Mouse (Mus musculus): ENCODE measurements around the gene Tex14.
"Not testable (repeated sequence)": the region's sequence is repeated elsewhere in the genome, so short reads cannot be mapped to it uniquely, and the experiment has no call there.

Gene Tex14

DNA sequence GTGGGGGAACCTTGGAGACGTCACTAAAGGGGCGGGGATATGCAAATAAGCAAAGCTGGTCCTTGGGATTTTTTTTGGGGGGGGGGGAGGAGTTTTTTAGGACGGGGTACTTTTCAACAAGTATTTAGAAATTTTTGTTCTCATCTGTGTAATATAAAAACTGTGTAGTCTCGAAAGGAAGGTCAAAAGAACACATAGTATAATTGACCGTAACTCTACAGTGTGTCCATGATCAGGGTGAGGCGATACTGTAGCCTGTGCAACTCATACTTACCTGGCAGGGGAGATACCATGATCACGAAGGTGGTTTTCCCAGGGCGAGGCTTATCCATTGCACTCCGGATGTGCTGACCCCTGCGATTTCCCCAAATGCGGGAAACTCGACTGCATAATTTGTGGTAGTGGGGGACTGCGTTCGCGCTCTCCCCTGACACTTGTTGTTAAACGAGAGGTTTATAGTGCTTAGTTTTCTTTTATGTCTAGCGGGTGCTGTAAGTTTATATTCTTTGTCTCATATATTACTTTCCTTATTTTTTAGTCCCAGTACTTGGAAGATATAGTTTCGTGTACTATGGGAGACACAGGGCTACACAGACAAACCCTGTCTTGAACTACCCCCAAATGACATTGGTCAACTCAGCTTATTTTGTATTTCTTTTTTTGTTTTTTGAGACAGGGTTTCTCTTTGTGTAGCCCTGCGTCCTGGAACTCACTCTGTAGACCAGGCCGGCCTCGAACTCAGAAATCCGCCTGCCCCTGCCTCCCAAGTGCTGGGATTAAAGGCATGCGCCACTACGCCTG lies 21.8 kb downstream of the Tex14 start:
- DNase-seq (ENCODE audit: low spot score in 2 of 2), result peak; percentile 77

DNA sequence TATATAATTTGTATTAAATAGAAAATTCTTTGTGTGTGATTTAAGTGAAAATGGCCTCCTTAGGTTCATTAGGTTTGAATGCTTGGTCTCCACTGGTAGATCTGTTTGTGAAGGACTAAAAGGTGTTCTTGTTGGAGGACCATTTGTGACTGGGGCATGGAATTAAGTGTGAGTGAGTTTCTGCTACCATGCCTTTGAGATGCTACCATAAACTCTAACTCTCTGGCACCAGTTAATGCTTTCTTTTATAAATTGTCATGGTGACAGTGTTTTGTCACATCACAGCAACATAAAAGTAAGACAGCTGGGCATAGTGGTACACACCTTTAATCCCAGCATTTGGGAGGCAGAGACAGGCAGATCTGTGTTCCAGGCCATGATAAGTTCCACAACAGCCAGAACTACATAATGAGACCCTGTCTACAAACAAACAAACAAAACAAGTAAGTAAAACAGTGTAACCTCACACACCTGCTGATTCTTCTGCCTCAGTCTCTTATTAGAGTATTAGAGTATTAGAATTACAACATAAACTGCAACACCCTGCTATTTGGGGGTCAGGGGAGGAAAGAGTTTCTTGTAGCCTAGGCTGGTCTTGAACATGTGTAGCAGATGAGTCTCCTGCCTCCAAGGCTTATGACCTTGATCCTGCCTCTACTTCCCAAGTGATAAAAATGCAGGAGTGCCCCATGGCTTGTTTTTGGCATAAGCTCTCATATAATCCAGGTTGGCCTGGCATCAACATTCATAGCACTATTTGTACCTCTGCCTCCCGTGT lies 22.6 kb downstream of the Tex14 start:
- DNase-seq (ENCODE audit: low spot score in 2 of 2), result no peak

DNA sequence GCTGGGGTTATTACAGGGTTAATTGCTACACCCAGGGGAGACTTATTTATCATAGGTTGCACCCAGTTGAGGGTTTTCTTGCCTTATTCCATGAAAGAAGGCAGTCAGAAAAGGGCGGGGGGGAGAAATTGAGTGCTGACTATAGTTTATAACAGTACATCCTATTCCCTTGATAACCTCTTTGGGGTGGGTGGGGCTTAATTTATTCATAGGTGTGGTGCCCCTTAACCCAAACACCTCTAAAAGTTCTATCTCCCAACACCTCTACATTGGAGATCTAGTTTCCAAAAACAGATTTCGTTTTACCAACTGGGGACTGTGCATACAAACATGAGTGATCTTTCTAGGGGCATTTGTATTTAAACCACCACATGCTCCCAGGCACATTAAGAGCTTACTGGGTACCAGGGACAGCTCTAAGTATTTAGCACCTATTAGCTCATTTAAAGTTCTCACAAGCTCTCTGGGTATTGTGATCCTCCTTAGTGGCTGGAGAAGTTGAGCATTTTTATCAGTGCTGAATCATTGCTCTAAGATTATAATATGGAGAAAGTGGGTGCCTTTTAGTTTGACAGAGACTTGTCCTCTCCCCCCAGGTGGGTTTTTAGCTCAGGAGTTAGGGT lies 23.3 kb downstream of the Tex14 start:
- no peak for DNase-seq (ENCODE audit: low spot score in 2 of 2)

DNA sequence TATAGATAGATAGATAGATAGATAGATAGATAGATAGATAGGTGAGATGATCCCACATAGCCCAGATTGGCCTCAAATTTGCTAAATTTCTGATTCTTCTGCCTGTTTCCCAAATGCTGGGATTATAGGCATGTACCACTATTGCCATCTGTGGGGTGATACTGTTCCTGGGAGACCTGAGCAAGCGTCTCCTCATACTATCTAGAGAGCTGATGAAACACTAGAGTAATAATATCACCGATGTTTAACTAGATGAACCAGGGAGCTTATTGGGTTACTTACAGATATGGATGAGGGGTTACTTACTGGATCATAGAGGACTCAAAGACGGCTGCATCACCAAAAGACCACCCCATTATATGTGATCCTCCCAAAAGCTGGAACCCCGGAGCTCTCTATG lies 24.5 kb downstream of the Tex14 start:
- no peak for DNase-seq (ENCODE audit: low spot score in 2 of 2)

DNA sequence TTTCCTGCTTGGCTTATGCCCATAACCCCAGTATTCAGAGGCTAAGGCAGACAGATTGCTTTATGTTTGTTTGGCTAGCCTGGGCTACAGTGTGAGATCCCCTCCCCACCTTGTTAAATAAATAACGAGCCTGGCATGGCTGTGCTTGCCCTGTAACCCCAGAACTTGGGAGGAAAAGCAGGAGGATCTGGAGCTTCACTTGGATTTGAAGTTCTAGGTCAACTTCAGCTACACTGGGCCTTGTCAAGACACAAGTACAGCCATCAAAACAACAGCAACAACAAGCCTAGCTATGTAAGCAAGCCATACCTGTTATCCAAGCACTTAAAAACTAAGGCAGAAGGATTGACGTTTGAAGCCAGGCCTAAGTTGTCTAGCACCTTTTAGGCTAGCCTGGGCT lies 25.5 kb downstream of the Tex14 start:
- DNase-seq (ENCODE audit: low spot score in 2 of 2), result no peak

DNA sequence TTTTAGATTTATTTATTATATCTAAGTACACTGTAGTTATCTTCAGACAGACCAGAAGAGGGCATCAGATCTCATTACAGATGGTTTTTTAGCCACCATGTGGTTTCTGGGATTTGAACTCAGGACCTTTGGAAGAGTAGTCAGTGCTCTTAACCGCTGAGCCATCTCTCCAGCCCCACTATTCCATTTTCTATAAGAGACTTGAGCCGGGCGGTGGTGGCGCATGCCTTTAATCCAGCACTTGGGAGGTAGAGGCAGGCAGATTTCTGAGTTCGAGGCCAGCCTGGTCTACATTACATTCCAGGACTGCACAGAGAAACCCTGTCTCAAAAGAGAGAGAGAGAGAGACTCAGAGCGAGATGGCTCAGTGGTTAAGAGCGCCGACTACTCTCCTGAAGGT lies 26.9 kb downstream of the Tex14 start:
- DNase-seq (ENCODE audit: low spot score in 2 of 2), result not testable (repeated sequence)

DNA sequence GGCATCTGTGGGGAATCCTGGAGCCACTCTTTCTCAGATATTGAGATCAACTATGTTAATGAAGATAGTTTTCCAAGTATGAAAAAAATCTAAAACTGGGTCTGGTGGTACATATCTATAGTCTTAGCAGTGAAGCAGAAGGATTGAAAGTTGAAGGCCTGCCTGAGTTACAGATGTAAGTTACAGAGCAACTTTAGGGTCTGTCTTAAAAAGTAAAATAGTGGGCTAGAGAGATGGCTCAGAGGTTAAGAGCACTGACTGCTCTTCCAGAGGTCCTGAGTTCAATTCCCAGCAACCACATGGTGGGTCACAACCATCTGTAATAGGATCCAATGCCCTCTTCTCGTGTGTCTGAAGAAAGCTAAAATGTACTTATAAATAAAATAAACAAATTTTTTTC lies 27.6 kb downstream of the Tex14 start:
- no peak for DNase-seq (ENCODE audit: low spot score in 2 of 2)

DNA sequence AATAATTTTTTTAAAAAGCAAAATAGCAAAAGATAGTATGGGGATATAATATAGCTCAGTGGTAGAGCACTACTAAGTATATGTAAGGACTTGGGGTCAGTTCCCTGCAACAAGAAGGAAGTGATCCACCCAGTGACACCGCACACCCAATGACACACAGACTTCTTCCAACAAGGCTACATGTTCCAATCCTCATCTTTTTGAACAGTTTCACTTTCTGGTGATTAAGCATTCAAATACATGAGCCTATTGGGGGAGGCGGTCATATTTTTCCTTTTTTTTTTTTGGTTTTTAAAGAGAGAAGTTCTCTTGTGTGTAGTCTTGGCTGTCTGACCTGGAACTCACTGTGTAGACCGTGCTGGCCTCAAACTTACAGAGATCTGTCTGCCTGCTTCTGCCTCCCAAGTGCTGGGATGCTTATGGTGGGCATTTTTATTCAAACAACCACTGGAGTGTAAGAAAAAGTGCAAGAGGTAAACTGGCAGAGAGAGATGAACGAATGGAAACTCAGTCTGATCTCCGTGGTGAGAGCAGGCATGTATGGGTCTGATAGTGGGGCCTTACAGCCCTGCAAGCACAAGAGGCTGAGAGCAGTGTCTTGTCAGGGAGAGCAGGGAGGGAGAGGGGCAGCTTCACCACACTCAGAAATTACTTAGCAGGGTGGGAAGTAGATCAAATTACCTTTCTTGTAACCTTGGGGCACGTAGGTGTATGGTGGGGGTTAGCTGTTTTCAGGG lies 28.2 kb downstream of the Tex14 start:
- DNase-seq (ENCODE audit: low spot score in 2 of 2), result no peak

DNA sequence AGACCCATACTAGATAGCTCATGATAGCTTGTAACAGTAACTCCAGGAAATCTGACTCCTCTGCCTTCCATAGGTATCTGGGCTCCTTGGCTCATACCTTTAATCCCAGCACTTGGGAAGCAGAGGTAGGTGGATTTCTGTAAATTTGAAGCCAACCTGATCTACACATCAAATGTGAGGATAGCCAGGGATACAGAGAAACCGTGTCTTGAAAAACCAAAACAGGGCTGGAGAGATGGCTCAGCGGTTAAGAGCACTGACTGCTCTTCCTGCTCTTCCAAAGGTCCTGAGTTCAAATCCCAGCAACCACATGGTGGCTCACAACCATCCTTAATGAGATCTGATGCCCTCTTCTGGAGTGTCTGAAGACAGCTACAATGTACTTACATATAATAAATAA lies 30.2 kb downstream of the Tex14 start:
- not testable (repeated sequence) for DNase-seq (ENCODE audit: low spot score in 2 of 2)

DNA sequence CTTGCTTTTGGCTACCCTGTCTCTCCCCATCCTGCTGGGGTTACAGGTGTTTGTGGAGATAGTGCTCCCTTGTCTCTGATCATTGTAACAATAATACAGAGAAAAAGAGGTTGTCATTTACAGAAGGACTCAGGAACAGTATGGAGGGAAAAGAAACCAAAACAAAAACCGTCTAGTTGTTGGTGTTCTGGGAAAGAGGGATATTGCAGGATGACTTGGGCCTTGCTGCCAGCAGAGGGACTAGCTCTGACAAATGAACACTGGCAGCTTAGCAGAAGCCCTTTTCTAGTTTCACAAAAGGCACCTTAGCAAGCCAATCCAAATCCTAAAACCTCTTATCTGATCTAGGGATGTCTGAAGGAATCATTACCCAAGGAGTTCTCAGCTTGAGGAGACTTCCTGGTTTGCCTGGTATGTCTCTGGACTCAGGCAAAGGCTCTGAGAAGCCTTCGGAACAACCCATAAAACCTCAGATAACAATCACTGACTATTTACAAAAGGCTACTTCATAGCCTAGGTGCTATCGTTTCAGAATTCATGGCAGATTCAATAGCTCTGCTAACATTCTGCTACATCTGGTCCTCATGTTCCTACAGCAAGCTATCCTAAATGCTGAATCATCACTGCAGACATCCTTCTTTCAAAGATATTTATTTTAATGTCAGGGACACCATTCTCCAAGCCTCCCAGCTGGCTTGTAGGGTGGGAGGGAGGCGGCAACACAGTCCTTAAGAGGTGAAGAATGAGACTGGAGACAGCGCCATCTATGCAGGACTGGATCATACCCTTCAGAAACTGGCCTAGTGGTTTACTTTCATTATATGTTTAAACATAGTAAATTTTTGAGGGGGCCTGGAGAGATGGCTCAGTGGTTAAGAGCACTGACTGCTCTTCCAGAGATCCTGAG lies 31.7 kb downstream of the Tex14 start:
- no peak for DNase-seq (ENCODE audit: low spot score in 2 of 2)

DNA sequence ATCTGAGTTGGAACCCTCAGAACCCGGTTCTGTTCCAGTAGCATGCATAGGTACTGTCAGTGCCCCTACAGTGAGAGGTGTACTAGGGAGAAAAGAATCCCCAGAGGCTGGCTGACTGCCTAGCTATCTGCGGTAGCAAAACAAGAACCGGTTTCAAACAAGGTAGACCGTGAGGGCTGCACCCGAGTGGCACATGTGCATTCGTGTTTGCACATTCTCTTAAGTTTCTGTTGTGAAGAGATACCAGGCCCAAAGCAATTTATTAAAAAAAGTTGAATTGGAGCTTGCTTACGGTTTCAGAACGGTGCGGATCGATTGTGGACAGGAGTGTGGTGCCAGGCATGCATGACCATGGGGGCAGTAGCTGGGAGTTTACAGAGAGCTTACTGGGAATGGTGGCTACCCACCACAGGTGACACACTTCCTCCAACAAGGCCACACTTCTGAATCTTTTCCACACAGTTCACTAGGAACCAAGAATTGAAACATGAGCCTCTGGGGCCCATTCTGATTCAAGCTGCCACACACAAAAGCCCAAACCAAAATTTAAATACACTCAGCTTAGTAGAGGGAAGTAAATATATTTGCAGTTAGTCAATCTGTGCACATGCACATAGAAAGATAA lies 35.0 kb downstream of the Tex14 start:
- DNase-seq (ENCODE audit: low spot score in 2 of 2), result no peak

DNA sequence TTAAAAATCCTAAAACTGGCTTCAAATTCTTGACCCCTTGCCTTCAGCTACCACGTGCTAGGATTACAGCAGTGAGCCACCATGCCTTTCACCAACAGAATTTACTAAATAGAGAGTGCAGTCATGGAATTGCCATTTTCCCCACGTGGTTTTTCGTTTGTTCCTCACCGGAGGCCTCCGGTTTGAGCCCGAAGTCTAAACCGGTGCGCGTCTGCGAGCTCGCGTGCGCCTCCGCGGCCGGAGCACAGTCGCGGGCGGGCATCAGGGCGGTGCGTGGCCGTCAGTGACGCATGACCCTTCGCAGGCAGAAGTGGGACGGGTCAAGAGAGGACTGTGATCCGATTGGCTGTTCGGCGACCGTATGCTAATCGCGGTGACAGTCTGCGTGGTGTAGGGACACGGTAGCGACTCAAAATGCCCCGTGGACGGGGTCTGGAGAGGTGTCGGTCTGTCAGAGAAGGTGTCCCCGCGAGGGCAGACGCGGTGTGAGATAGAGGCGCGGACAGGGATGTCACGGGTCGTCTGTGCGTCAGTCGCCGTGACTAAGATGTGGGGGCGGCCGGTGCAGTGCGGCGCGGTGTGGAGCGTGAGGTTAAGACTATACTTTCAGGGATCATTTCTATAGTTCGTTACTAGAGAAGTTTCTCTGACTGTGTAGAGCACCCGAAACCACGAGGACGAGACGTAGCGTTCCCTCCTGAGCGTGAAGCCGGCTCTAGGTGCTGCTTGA lies 37.9 kb downstream of the Tex14 start:
- peak; percentile 69 to 75 for DNase-seq (ENCODE audit: low spot score in 2 of 2)

DNA sequence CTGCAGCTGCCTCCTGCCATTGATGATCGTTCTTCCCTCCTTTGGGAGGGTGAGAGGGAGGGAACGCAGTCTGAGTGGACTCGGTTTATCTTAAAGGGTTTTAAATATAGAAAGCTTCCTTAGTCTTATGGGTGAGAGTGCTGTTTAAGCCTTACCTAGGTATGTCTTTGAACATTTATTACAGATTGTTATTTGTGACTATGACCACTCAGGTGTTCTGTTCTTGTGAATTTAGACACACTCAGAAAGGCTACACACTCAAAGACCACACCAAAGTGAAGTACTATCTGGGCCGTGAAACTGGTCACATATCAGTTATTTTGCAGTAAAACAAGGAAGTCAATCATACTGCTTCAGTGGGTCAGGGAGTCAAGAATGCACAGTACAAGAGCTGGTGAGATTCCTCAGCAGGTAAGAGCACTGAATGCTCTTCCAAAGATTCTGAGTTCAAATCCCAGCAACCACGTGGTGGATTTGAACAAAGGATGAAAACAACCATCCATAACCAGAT lies 38.6 kb downstream of the Tex14 start:
- DNase-seq (ENCODE audit: low spot score in 2 of 2), result peak in 1 of 2 experiments; percentile 30

DNA sequence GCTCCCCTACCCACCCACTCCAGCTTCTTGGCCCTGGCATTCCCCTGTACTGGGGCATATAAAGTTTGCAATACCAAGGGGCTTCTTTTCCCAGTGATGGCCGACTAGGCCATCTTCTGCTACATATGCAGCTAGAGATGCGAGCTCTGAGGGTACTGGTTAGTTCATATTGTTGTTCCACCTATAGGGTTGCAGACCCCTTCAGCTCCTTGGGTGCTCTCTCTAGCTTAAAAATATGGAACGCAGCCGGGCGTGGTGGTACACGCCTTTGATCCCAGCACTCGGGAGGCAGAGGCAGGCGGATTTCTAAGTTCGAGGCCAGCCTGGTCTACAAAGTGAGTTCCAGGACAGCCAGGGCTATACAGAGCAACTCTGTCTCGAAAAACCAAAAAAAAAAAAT lies 39.2 kb downstream of the Tex14 start:
- DNase-seq (ENCODE audit: low spot score in 2 of 2), result not testable (repeated sequence)

DNA sequence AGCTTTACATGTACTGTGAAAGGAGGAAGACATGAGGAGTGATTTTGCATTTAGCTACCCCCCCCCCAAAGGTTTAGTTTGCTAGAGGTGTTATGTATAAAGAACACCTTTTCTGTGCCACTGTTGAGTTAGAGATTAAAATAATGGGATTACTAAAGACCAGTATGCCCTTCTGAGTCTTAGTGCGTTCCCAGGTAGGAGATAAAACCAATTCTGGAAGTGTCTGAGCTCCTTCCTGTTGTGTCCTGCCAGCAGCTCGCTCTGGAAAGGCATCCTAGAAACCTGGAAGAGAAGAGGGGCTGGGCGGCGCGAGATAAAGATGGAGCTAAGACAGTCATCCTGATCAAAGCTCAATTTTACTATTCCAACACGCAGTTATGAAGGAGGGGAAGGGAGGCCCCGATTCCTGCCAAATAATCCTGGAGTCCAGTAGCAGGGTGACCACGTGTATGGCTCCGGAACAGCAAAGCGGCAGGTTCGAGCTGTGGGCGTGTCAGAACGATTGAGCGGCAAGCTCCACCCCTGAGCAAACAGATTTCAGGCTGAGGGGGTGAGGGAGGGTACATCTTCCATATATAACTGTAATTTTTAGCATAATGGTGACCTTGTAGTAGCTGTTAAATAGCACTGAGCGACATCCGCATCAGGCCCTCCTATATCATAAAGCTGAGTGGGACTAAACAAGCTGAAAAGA lies 40.0 kb downstream of the Tex14 start:
- DNase-seq (ENCODE audit: low spot score in 2 of 2), result no peak

DNA sequence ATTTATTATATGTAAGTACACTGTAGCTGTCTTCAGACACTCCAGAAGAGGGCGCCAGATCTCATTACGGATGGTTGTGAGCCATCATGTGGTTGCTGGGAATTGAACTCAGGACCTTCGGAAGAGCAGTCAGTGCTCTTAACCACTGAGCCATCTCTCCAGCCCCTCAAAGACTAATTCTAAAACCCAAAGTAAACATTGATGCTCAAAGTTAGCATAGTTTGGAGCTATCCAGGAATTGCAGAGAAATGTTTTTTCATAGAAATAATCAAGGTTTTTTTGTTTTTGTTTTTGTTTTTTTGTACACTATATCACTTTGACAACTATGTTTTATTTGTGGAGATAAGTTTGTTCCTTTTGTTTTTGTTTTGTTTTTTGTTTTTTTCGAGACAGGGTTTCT lies 40.7 kb downstream of the Tex14 start:
- not testable (repeated sequence) for DNase-seq (ENCODE audit: low spot score in 2 of 2)

DNA sequence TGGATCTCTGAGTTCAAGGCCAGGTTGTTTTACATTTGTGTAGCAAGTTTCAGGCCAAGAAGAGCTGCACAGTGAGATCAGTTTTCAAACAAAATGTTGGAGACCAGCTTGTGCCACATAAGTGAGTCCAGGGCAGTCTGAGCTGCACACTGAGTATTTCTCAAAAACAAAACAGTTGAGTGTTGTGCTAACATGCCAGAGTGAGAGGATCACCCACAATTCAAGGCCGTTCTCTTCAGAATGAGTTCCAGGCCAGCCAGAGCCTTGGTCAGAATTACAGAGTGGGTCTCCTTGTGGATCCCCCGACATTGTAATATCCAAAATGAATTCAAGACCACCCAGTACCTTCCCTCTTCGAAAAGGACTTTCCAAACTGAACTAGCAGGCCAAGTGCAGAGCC lies 41.3 kb downstream of the Tex14 start:
- no peak for DNase-seq (ENCODE audit: low spot score in 2 of 2)

DNA sequence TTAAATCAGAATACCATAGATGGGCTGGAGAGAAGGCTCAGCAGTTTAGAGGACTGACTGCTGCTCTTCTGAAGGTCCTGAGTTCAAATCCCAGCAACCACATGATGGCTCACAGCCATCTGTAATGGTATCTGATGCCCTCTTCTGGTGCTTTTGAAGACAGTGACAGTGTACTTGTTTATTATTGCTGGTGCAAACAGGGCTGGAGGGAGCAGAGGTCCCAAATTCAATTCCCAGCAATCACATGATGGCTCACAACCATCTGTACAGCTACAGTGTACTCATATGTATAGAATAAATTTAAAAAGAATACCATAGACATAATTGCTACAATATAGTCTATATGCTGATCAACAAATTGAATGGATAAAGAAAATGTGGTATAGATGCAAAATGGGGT lies 42.6 kb downstream of the Tex14 start:
- no peak for DNase-seq (ENCODE audit: low spot score in 2 of 2)

DNA sequence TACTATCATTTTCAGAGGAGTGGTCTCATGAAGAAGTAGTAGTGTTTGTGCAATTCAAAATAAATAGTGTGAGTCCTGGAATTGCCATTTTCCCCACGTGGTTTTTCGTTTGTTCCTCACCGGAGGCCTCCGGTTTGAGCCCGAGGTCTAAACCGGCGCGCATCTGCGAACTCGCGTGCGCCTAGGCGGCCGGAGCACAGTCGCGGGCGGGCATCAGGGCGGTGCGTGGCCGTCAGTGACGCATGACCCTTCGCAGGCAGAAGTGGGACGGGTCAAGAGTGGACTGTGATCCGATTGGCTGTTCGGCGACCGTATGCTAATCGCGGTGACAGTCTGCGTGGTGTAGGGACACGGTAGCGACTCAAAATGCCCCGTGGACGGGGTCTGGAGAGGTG lies 43.2 kb downstream of the Tex14 start:
- peak; percentile 90 to 92 for DNase-seq (ENCODE audit: low spot score in 2 of 2)
